ENCODE assay signal across 10 mouse cellular contexts in genomic region chr7:45833924-45834323, GRCm38 (mm10). TPM values are rescaled to one million over a fixed set of nuclear protein-coding genes. Genes with fewer than 3 reads are reported as not detected.
DNase-seq lines count a peak whose midpoint lies in the region; ATAC-seq and TF ChIP-seq lines count a peak whose summit lies in the region.
"Had no signal": no experiment of that assay in that cellular context is flagged by ENCODE, and none has a peak within 500 bp of the region (broad histone marks: within the 10 kb centered on the region; RNA-seq: fewer than 3 reads in every experiment).

No protein-coding gene starts in this region.

- H3K4me3 ChIP-seq in heart, embryonic 15.5 days = peak overlapping the region; percentile 41
- H3K4me3 ChIP-seq in embryonic facial prominence, embryonic 11.5 days (ENCODE audit: low read depth, low read length) = peak overlapping the region; percentile 33
- H3K4me3 ChIP-seq in hindbrain, postnatal 0 days (ENCODE audit: low read length) = peak overlapping the region; percentile 20
- peak overlapping the region; percentile 35 for H3K4me3 ChIP-seq in midbrain, embryonic 16.5 days (ENCODE audit: low read depth, low read length)

- no peak for DNase-seq in heart, adult 8-10 months (ENCODE audit: low spot score)
- no peak for DNase-seq in embryonic facial prominence, embryonic 11.5 days (ENCODE audit: low spot score)
- DNase-seq in hindbrain, postnatal 0 days (ENCODE audit: low spot score) = no peak
- DNase-seq in right cerebral cortex, adult 2 months (ENCODE audit: low spot score in 2 of 2) = no peak
- DNase-seq in right cerebral cortex, postnatal 36 days (ENCODE audit: low spot score in 2 of 2) = no peak
- DNase-seq in adrenal gland, postnatal 36 days = no peak
- DNase-seq: gastrocnemius, postnatal 10 days had no signal

- peaks cover 27% of the 10 kb centered on the region for H3K4me1 ChIP-seq in heart, embryonic 15.5 days (replicated peaks)
- H3K4me1 ChIP-seq in embryonic facial prominence, embryonic 11.5 days (ENCODE audit: control insufficient read depth, insufficient read depth, low read length) = peaks cover 5% of the 10 kb centered on the region; the same call in 1 of the 2 replicates
- H3K4me1 ChIP-seq in hindbrain, postnatal 0 days (ENCODE audit: insufficient read depth, low read length) = 0 out of 2 replicates have a peak, but pooled peaks cover 4% of the 10 kb centered on the region
- peaks cover 20% of the 10 kb centered on the region for H3K4me1 ChIP-seq in midbrain, embryonic 16.5 days (ENCODE audit: control insufficient read depth, insufficient read depth, low read length)

- peaks cover 5% of the 10 kb centered on the region for H3K36me3 ChIP-seq in heart, embryonic 15.5 days
- H3K36me3 ChIP-seq in embryonic facial prominence, embryonic 11.5 days (replicated peaks; ENCODE audit: control insufficient read depth, insufficient read depth, low read depth, low read length) = no peaks in the 10 kb centered on the region
- no peaks in the 10 kb centered on the region; the same call in 1 of the 2 replicates for H3K36me3 ChIP-seq in hindbrain, postnatal 0 days (ENCODE audit: insufficient read depth, low read length)
- H3K36me3 ChIP-seq in midbrain, embryonic 16.5 days (ENCODE audit: control insufficient read depth, insufficient read depth, low read length) = peaks cover 3% of the 10 kb centered on the region

- 3% methylated on average over 14 of the region's 31 CpGs for WGBS in heart, embryonic 15.5 days
- WGBS in embryonic facial prominence, embryonic 11.5 days = 2% methylated on average over 22 of the region's 31 CpGs
- WGBS in hindbrain, postnatal 0 days = 12% methylated on average over 26 of the region's 31 CpGs
- 10% methylated on average over 16 of the region's 31 CpGs for WGBS in midbrain, embryonic 16.5 days

- no peaks in the 10 kb centered on the region for H3K9me3 ChIP-seq in heart, embryonic 15.5 days (replicated peaks)
- H3K9me3 ChIP-seq in embryonic facial prominence, embryonic 11.5 days (replicated peaks; ENCODE audit: control insufficient read depth, low read length) = no peaks in the 10 kb centered on the region
- H3K9me3 ChIP-seq in hindbrain, postnatal 0 days (ENCODE audit: low read length) = no peaks in the 10 kb centered on the region
- H3K9me3 ChIP-seq in midbrain, embryonic 16.5 days (replicated peaks; ENCODE audit: control insufficient read depth, low read length, poor library complexity, severe bottlenecking) = 0 out of 2 replicates have a peak, but pooled peaks cover 2% of the 10 kb centered on the region

- H3K27ac ChIP-seq in heart, embryonic 15.5 days = no peak overlapping the region
- no peak overlapping the region for H3K27ac ChIP-seq in embryonic facial prominence, embryonic 11.5 days (replicated peaks; ENCODE audit: low read depth, low read length)
- no peak overlapping the region for H3K27ac ChIP-seq in hindbrain, postnatal 0 days
- H3K27ac ChIP-seq in midbrain, embryonic 16.5 days (ENCODE audit: low read length) = no peak overlapping the region

- peaks cover 58% of the 10 kb centered on the region for H3K27me3 ChIP-seq in heart, embryonic 15.5 days
- peaks cover 41% of the 10 kb centered on the region for H3K27me3 ChIP-seq in embryonic facial prominence, embryonic 11.5 days (ENCODE audit: control insufficient read depth, insufficient read depth, low read length)
- H3K27me3 ChIP-seq in hindbrain, postnatal 0 days (ENCODE audit: insufficient read depth, low read length) = peaks cover 21% of the 10 kb centered on the region
- peaks cover 49% of the 10 kb centered on the region for H3K27me3 ChIP-seq in midbrain, embryonic 16.5 days (ENCODE audit: control insufficient read depth, insufficient read depth, low read depth, low read length)

- ATAC-seq in heart, embryonic 15.5 days (replicated peaks; ENCODE audit: insufficient number of reproducible peaks, insufficient read depth, low FRiP score, low read depth) = no peak
- 0 out of 2 replicates have a peak, but pooled peaks have one; percentile 6 for ATAC-seq in embryonic facial prominence, embryonic 11.5 days (replicated peaks; ENCODE audit: insufficient number of reproducible peaks, low FRiP score, low TSS enrichment, low read depth)
- no peak for ATAC-seq in hindbrain, postnatal 0 days
- no peak for ATAC-seq in midbrain, embryonic 16.5 days

- H3K9ac ChIP-seq in heart, embryonic 15.5 days = no peak overlapping the region
- no peak overlapping the region; the same call in 1 of the 2 replicates for H3K9ac ChIP-seq in embryonic facial prominence, embryonic 11.5 days (replicated peaks; ENCODE audit: low read length)
- H3K9ac ChIP-seq in hindbrain, postnatal 0 days (replicated peaks; ENCODE audit: low read length) = no peak overlapping the region
- 0 out of 2 replicates have a peak overlapping the region, but pooled peaks have one; percentile 30 for H3K9ac ChIP-seq in midbrain, embryonic 16.5 days (ENCODE audit: low read depth, low read length)

- no peak for TF ChIP-seq CTCF in hindbrain, postnatal 0 days (IDR thresholded peaks at IDR 0.05; ENCODE audit: low read depth)

- peak overlapping the region; percentile 67 for H3K4me2 ChIP-seq in heart, embryonic 15.5 days
- H3K4me2 ChIP-seq in embryonic facial prominence, embryonic 11.5 days (ENCODE audit: low read depth, low read length) = peak overlapping the region; percentile 50
- H3K4me2 ChIP-seq in hindbrain, postnatal 0 days (ENCODE audit: low read depth, low read length) = peak overlapping the region; percentile 36; the same call in 1 of the 2 replicates
- peak overlapping the region; percentile 42 for H3K4me2 ChIP-seq in midbrain, embryonic 16.5 days (ENCODE audit: low read length)

RNA-seq across cellular contexts. Expression of gene Grwd1, which starts 3.2 kb away (rescaled TPM):
- polyA plus RNA-seq in heart, embryonic 15.5 days (2015; fragmentation: Nextera tagmentation; extraction: Ambion mirVana) = 29.1 and 38.8 TPM in 2 replicates
- 10 to 100 TPM; 10.2 to 16.0 (median 13.6) TPM for total RNA-seq in heart, adult 8-10 months (2022)
- polyA plus RNA-seq in embryonic facial prominence, embryonic 11.5 days (2014; fragmentation: Nextera tagmentation; extraction: Ambion mirVana) = 78.6 and 81.7 TPM in 2 replicates
- total RNA-seq in hindbrain, postnatal 0 days (2014; rRNA removed) = 29.1 and 34.6 TPM in 2 replicates
- polyA plus RNA-seq in hindbrain, postnatal 0 days (2015; fragmentation: Nextera tagmentation; extraction: Ambion mirVana) = 44.6 and 48.6 TPM in 2 replicates
- polyA plus RNA-seq in midbrain, embryonic 16.5 days (2015; fragmentation: Nextera tagmentation; extraction: Ambion mirVana) = 38.4 and 45.8 TPM in 2 replicates
- 10 to 100 TPM; 27.1 to 36.0 TPM for total RNA-seq in adrenal gland, postnatal 36 days (2021)

RNA-seq across cellular contexts. Expression of gene Kcnj14, which starts 9.3 kb away (rescaled TPM):
- polyA plus RNA-seq in heart, embryonic 15.5 days (2015; fragmentation: Nextera tagmentation; extraction: Ambion mirVana) = 0.37 and 0.44 TPM in 2 replicates
- 1 to 10 TPM in 3 of 4 experiments, under 1 TPM in 1; 0.87 to 6.1 (median 3.1) TPM for total RNA-seq in heart, adult 8-10 months (2022)
- polyA plus RNA-seq in embryonic facial prominence, embryonic 11.5 days (2014; fragmentation: Nextera tagmentation; extraction: Ambion mirVana) = 2.1 and 2.7 TPM in 2 replicates
- total RNA-seq in hindbrain, postnatal 0 days (2014; rRNA removed) = 0.97 and 1.4 TPM in 2 replicates
- polyA plus RNA-seq in hindbrain, postnatal 0 days (2015; fragmentation: Nextera tagmentation; extraction: Ambion mirVana) = 0.89 and 1.2 TPM in 2 replicates
- 1.2 and 1.3 TPM in 2 replicates for polyA plus RNA-seq in midbrain, embryonic 16.5 days (2015; fragmentation: Nextera tagmentation; extraction: Ambion mirVana)
- under 1 TPM; 0.16 to 0.53 TPM for total RNA-seq in adrenal gland, postnatal 36 days (2021)
- total RNA-seq: megakaryocyte, adult 5-6 weeks had no signal

RNA-seq across cellular contexts. Expression of gene Cyth2, which starts 19.5 kb away (rescaled TPM):
- 92.2 and 101 TPM in 2 replicates for polyA plus RNA-seq in heart, embryonic 15.5 days (2015; fragmentation: Nextera tagmentation; extraction: Ambion mirVana)
- total RNA-seq in heart, adult 8-10 months (2022) = 10 to 100 TPM; 54.0 to 65.5 (median 62.1) TPM
- 168 and 170 TPM in 2 replicates for polyA plus RNA-seq in embryonic facial prominence, embryonic 11.5 days (2014; fragmentation: Nextera tagmentation; extraction: Ambion mirVana)
- total RNA-seq in hindbrain, postnatal 0 days (2014; rRNA removed) = 176 and 221 TPM in 2 replicates
- 209 and 216 TPM in 2 replicates for polyA plus RNA-seq in hindbrain, postnatal 0 days (2015; fragmentation: Nextera tagmentation; extraction: Ambion mirVana)
- 275 and 307 TPM in 2 replicates for polyA plus RNA-seq in midbrain, embryonic 16.5 days (2015; fragmentation: Nextera tagmentation; extraction: Ambion mirVana)
- 100 to 1,000 TPM; 121 to 125 TPM for total RNA-seq in adrenal gland, postnatal 36 days (2021)

RNA-seq across cellular contexts. Expression of gene Kdelr1, which starts 38.6 kb away (rescaled TPM):
- 54.6 and 65.0 TPM in 2 replicates for polyA plus RNA-seq in heart, embryonic 15.5 days (2015; fragmentation: Nextera tagmentation; extraction: Ambion mirVana)
- 100 to 1,000 TPM; 115 to 134 (median 127) TPM for total RNA-seq in heart, adult 8-10 months (2022)
- 85.2 and 85.7 TPM in 2 replicates for polyA plus RNA-seq in embryonic facial prominence, embryonic 11.5 days (2014; fragmentation: Nextera tagmentation; extraction: Ambion mirVana)
- total RNA-seq in hindbrain, postnatal 0 days (2014; rRNA removed) = 161 and 196 TPM in 2 replicates
- polyA plus RNA-seq in hindbrain, postnatal 0 days (2015; fragmentation: Nextera tagmentation; extraction: Ambion mirVana) = 45.9 and 50.2 TPM in 2 replicates
- polyA plus RNA-seq in midbrain, embryonic 16.5 days (2015; fragmentation: Nextera tagmentation; extraction: Ambion mirVana) = 52.2 and 55.0 TPM in 2 replicates
- 100 to 1,000 TPM; 137 to 140 TPM for total RNA-seq in adrenal gland, postnatal 36 days (2021)

RNA-seq across cellular contexts. Expression of gene Grin2d, which starts 44.3 kb away (rescaled TPM):
- polyA plus RNA-seq in heart, embryonic 15.5 days (2015; fragmentation: Nextera tagmentation; extraction: Ambion mirVana) = 0.21 and 0.27 TPM in 2 replicates
- 1 to 10 TPM; 1.1 to 2.2 (median 1.3) TPM for total RNA-seq in heart, adult 8-10 months (2022)
- 0.13 and 0.18 TPM in 2 replicates for polyA plus RNA-seq in embryonic facial prominence, embryonic 11.5 days (2014; fragmentation: Nextera tagmentation; extraction: Ambion mirVana)
- total RNA-seq in hindbrain, postnatal 0 days (2014; rRNA removed) = 37.8 and 44.9 TPM in 2 replicates
- 4.1 and 4.4 TPM in 2 replicates for polyA plus RNA-seq in hindbrain, postnatal 0 days (2015; fragmentation: Nextera tagmentation; extraction: Ambion mirVana)
- 3.4 and 4.8 TPM in 2 replicates for polyA plus RNA-seq in midbrain, embryonic 16.5 days (2015; fragmentation: Nextera tagmentation; extraction: Ambion mirVana)
- total RNA-seq in adrenal gland, postnatal 36 days (2021) = 1 to 10 TPM in 1 of 2 experiments, under 1 TPM in 1; 0.63 to 1.2 TPM
